Mouse (Mus musculus): ENCODE data around the gene Stk11ip.
A peak's percentile ranks its signal among the peaks of the same experiment; 100 is the strongest.

The Stk11ip gene

DNA sequence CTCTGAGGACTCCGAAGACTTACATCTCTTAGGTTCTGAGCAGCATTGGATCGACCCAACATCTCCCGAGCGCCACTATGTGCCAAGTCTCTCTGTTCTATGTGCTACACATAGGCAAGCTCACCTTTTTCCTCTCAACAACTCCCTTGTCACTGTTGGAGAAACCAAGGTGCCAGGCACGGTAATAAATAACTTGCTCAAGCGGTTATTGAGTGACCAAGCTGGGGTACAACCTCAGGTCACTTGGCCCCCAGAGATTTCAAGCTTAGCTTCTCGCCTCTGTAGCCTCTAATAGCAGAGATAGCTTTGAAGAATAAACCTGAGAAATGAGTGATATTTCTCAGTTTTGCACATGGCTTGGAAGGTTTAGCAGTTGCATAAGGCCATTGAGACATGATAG is 20.2 kb downstream of the Stk11ip start:
- no peak for DNase-seq (ENCODE audit: low spot score in 2 of 2)

DNA sequence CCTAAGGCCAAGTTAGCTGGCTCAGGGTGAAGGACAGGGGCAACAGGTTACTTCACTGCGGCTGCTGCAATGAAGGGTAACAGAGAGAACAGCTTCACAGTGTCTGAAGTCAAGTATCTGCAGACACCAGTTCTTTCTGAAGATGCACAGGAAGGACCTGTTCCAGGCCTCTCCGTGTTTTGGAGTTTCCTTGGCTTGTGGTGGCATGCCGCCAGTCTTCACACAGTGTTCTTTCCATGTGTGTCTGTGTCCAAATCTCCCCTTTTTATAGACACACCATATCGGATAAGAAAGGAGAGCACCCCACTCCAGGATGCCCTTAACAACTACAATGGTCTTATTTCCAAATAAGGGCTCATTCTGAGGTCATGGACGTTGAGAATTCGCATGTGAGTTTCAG is 23.0 kb downstream of the Stk11ip start:
- peak in 1 of 2 experiments; percentile 48 for DNase-seq (ENCODE audit: low spot score in 2 of 2)

DNA sequence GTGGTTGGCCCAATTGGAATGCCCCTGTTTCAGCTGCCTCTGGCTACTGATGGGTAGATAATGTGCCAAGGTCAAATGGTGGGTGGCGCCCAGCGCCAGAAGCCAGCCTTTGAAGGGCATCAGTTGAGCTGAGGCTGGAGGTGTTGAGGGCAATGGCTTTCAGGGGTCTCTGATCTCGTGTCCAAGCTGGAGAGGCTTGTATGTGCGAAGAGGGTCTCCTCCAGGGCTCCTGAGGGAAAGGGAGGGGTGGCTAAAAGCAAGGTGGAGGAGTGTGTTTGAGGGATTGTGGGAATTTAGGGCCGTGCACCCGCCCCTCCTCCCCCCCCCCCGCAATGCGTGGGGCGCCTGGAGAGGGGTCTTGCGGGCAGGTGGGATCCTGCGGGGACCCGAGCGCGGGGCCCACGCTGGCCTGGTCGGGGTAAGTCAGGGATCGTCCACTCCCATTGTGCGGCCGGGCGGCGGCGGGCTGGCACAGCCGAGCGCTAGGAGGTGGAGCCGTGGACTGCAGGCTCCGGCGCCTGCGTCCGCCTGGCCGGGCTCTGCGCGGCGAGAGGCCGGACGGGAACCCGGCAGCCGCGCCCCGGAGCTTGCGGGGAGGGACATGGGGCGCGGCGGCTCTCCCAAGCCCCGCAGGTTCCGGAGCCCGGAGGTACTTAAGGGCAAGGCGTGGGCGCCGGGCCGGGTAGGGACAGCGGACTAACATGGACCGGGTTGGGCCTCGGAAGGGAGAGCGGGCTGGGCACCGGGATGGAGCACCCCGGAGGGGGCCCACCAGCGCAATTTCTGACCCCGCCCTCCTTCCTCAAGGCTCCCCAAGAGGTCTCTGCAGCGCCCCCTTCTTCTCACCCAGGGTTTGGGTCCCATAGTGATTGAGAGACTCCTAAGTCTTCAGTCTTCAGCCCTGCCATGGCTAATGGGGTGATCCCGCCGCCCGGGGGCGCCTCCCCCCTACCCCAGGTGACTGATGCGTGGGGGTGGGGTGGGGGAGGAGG is 24.9 kb downstream of the Stk11ip start, which contains the start of gene Slc4a3:
Gene Slc4a3 (plus strand): TSS at position 302 of the 992 bp plus-strand sequence.
- DNase-seq (ENCODE audit: low spot score in 2 of 2): peak in 1 of 2 experiments; percentile 70

DNA sequence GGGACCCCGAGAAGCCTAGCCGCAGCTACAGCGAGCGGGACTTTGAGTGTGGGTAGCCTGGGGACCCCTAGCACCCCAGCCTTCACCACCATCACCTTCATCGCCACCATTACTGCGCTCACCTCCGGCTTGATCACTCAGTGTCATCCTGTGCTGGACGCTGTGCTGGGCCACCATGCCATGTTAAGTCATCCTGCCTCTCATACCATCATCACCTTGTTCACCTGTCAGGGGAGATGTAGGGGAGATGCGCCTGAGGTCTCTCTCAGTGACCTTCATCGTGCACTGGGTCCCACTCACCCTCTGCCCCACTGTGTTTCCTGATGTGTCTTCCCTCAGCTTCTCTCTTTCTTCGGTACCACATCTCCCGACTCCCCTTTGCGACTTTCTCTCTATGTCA is 26.0 kb downstream of the Stk11ip start:
- no peak for DNase-seq (ENCODE audit: low spot score in 2 of 2)

DNA sequence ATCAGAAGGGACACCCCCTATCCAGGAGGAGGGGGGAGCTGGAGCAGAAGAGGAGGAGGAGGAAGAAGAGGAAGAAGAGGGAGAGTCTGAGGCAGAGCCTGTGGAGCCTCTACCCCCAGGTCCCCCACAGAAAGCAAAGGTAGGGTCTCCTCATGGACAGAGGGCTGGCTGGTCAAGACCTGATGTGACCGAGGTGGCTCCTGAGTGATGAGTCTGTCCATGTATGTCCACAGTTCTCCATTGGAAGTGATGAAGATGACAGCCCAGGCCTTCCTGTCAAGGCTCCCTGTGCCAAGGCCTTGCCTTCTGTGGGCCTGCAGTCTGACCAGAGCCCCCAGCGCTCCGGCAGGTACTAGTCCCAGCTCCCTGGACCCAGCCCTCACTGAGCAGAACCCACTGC is 26.8 kb downstream of the Stk11ip start:
- DNase-seq (ENCODE audit: low spot score in 2 of 2): no peak

DNA sequence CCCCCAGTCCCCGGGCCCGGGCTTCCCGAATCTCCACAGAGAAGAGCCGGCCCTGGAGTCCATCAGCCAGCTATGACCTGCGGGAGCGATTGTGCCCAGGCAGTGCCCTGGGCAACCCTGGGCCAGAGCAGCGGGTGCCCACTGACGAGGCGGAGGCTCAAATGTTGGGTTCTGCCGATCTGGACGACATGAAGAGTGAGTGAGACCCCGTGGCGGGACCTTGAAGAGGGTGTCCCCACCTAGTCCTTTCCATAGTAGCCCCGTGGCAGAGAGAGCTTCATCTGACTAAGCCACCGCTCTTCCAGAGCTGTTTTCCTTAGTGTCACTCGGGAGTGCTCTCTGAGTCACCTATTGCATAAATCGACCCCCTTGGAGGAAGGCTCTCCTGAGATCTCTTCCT is 27.5 kb downstream of the Stk11ip start:
- DNase-seq (ENCODE audit: low spot score in 2 of 2): no peak

DNA sequence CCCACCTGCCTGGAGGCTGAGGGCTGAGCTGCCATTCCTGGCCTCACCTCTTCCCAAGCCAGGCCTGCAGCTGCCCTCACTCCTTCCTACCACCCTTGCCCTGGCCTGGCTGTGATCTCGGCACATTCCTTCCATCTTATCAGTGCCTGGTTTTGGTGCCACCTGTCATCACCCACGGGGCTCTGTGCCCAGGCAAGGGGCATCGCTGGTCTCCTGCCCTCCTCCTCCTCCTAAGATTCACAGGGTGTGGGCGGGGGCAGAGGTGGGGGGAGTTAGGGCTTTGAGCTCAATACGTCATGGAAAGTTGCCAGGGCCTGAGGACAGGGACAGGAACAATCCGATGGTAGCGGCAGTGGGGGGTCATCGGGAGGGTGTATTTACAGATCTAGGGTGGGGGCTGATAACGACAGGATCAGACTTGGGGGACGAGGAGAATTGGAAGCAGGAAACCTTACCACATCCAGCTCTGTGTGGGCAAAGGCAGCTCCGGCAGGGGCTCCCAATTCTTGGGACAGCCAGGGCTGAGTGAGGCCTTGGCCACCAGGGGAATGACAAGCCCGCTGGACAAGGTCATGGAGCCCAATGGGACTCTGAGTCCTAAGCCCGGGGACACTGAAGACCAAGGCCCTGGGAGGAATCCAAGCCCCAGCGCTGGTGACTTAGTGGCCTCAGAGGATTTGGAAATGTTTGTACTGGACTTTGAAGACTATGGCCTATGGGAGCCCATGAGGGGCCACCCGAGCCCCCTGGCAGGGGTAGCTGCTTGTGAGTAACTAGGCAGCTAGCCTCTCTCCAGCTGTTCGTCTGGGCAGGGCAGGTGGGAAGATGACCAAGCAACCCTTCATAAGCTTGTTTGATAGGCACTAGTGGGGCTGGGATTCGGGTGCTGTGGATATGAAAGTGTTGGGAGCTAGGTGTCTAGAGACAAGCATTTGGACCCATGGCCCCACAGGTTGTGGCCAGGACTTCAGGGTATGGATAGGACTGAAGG is 28.3 kb downstream of the Stk11ip start:
- no peak for DNase-seq (ENCODE audit: low spot score in 2 of 2)

DNA sequence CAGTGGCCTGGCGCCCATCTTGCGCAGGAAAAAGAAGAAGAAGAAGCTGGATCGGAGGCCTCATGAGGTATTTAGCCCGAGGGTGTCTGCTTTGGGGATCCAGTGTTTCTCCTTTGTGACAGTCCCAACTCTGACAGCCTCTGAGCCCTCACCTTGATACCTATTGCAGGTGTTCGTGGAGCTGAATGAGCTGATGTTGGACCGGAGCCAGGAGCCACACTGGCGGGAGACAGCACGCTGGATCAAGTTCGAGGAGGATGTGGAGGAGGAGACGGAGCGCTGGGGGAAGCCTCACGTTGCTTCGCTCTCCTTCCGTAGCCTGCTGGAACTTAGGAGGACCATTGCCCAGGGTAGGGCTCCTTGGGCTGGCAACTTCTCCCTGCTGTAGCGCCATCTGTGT is 29.3 kb downstream of the Stk11ip start:
- DNase-seq (ENCODE audit: low spot score in 2 of 2): no peak

DNA sequence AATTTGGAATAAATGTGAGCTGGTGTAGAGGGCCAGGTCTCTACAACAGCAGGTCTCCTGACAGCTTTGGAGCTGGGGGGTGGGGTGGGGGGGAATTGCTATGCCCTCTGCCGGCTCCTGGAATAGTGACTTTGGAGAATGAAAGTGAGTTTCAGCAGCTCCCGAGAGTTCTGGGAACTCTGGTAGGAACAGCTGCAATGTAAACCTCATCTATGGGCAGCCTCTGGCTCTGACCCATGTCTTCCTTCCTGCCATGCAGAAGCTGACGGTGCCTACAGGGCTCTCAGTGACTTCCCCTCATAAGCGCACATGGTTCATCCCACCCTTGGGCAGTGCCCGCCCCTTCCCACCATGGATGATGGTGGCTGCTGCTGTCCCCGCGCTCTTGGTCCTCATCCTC is 34.4 kb downstream of the Stk11ip start:
- no peak for DNase-seq (ENCODE audit: low spot score in 2 of 2)

DNA sequence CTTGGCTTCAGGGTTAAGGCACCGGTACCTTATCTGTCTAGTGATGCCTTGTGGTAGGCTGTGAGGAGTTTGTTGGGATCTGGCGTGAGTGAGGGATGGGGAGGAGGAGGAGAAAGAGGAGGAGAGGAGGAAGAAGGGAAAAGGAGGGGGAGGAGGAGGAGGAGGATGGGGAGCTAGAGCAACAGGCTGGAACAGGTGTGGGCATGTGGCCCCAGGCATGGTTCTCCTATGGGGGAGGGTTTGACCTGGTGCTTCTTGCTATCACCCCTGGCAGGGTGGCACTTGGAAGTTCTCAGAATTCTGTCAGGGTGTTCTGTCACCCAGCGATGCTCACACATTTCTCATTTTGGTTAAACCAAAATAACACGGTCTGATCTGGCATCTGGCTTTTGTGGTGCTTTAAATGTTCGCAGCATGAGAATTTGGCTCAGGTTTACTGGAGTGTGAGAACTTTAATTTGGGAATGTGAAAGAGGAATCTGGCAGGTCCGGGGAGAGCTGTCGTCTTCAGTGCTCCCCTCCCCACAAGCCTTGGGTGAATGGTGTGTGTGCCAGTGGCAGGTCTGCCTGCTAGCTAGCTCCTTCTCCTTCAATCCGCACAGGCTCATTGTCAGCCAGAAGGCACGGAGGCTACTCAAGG is 34.9 kb downstream of the Stk11ip start:
- DNase-seq (ENCODE audit: low spot score in 2 of 2): no peak

DNA sequence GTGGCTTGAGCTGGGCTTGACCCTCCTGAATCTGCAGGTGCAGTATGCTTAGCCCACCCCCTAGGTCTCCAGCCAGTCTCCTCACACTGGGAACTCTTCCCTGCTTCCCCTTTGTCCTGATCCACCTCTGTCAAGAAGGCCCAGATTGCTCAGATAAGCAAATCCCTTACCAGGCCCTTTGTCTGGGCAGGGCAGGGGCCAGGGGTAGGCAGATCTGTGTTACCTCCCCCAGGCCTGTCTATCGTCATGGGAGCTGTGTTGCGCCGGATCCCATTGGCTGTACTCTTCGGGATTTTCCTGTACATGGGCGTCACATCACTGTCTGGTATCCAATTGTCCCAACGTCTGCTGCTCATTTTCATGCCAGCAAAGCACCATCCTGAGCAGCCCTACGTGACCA is 35.7 kb downstream of the Stk11ip start:
- DNase-seq (ENCODE audit: low spot score in 2 of 2): no peak

DNA sequence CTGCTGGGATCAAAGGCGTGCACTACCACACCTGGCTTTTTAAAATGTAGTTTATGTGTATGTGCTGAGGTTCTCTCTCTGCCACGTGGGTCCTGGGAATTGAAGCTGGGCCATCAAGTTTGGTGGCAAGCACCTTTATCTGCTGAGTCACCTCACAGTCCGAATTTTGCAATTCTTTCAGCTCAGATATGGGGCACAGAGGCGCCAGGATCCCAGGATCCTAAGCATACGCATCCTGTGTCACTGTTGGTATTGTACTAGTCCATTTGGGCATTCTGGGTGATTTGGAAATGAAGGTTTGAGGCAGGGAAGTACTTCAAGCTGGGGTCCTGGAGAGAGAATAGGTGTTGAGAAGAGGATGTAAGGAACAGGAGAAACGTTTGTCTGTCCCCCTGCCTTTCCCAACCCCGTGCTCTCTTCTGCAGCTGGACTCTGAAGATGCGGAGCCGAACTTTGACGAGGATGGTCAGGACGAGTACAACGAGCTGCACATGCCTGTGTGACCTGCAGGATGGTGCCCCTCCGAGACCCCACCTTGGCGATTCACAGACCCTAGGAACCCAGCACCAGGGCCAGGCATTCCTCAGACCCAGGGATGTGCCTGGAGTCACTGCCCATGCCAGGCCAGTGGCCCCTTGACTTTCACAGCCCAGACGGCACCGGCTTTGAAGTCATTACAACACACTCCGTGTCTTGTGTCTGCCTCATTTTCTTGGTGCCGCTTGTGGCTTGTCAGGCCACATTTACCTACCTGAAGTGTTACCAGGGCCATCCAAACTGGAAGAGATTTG is 37.3 kb downstream of the Stk11ip start:
- no peak for DNase-seq (ENCODE audit: low spot score in 2 of 2)

DNA sequence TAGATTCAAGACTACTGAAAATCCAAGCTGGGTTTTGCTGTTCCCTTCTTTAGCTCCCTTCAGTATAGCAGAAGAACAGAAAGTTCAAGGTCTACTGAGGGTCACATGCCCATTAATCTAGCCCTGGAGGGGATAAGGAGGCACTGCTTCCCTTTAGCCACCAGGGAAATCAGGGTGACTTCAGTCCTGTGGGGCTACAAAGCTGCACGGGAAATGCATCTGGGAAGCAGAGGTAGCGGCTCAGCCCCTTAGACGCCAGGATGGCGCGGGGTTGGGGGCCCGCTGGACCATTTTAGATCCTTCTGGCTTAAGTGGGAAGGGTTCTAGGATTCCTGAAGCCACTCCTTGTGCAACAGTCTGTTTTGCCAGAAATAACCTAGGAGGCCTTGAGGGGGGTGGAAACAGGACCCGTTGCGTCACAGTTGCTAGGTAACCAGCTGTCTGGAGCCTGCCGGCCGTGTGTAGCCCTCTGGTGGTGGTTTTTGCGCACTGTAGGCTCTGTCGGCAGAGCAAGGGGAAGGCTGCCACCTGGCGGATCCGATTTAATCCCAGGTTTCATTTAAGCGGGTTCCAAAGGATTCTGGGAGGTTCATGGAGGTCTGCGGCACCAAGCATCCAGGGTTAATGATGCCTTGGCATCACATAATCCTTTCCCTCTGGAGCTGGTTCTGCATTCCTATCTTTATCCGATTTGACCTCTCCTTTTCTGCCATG is 38.0 kb downstream of the Stk11ip start:
- DNase-seq (ENCODE audit: low spot score in 2 of 2): peak; percentile 90 to 91

DNA sequence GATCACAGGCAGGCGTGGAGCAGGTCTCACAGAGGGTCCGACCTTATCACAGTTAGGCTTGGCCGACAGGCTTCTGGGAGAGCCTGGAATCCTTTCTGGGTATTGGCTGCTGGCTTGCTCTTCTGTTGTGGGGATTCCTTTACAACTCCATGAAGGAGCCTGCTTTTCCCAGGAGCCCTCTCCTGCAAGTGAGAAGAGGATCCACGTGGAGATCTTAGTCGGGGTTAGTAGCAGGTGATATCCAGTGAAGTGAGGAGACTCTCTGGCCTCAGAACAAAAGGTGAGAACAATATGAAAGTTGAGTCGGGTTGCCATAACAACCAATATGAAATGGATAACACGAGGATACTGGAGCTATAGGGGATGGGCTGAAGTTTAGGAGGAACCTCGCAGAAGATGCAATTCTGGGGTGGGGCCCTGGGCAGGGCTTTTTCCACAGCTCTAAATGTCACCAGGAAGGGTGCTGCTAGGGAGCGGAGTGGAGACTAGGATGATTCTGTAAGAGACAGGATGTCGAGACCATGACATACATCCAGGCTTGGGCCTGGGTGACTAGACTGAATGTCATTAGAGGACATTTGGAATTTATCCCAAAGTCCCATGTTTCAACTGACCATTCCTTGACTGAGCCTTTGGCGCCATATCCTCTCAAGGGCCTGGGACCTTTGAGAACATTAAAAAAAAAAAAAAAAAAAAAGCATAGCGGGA is 39.0 kb downstream of the Stk11ip start:
- no peak for DNase-seq (ENCODE audit: low spot score in 2 of 2)

DNA sequence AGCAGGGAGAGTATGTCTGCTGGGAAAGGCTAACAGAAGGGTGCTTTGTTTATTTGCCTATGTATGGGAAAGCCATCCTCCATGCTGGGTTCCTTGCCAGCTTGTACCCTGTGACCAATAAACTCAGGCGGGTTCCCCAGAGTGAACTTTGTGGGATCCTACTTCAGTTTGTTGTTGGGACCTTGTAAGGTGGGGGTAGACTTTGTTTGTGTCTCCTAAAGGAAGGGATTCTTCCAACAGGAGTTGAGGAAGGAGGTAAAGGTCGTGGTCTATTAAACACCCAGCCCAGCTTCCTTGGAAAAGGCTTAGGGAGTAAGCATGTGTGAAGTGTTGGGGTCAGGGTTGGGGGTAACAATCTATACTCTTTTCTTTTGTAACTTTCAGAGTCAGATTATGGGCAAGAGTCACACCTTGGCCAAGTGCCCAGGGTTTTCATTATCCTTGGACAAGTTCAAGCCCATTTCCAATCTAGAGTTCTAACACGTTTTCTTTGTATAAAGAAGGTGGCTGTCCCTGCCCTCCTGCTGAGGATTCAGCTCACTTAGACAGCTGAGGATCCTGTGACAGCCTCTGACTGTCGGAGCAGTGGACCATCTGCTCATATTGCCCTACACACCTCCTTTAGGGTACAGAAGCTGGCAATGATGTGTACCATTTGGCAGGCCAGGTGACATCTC is 40.0 kb downstream of the Stk11ip start:
- DNase-seq (ENCODE audit: low spot score in 2 of 2): no peak

DNA sequence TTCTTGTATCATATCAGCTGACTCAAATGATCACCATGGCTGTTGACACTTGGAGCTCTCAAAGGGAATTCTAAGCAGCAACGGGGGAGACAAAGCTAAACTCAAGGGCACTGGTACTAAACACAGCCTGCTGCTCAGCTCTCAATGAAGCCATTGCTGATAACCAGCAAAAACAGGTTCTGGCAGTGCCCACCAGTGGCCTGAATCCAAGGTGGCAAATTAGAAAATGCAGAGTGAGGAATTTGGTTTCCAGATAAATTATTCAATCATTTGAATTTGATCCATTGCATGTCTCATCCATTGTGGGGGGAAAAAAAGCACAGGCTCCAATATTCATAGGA is 40.5 kb downstream of the Stk11ip start:
- DNase-seq (ENCODE audit: low spot score in 2 of 2): no peak

DNA sequence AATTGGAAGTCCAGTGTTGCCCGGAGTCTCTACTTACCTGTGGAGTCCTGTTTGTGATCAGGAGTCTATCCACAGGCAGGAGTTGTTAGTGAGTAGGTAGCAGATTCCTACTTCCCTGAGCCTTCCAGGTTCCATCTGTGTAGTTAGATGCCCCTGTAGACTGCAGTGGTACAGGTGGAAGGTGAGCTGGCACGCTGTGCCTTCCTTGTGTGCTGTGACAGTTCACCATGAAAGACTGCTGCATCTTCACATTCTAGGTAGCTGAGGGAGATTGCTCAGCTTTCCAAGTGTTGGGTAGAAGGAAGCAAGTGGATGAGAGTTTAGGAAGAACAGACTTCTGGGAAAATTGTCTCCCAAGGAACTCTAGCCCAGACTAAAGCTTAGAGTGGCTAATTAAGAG is 42.8 kb downstream of the Stk11ip start:
- DNase-seq (ENCODE audit: low spot score in 2 of 2): no peak

DNA sequence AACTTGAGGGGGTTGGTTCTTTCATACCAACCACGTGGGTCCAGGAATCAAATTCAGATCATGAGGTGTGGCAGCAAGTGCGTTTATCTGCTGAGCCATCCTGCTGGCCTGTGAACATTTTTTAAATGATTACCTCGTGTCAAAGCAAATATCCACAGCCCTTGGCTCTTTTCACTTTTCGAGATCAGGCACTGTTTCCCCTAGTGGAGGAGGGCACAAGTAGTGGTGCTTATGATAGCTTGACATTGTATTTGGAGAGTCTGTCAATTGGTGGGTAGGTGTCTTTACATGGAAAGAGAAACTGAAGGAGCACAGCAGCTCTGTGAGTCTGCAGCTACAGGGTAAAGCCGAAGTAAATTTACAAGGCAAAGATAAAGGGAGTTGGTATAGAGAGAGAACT is 43.6 kb downstream of the Stk11ip start:
- no peak for DNase-seq (ENCODE audit: low spot score in 2 of 2)

DNA sequence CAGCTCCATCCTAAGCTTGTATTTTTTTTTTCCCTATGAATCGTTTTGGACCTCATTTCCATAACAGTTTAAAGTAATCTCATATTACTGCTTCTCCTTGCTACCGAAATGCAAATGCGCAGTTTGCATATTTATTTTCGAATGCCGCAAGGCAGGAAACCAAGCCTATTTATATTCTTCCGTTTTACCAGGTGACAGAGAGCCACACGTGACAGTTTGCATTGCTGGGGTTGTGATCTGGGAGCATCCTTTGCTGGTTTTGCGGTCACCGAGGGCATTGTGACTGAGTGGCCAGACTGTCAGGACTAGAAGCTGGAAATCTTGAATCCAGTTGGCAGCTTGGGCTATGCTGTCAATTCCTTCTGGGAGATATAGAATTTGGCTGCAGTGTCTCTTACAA is 44.3 kb downstream of the Stk11ip start:
- no peak for DNase-seq (ENCODE audit: low spot score in 2 of 2)
